Mouse (Mus musculus): ENCODE results near the gene Tmcc1.
A peak's percentile ranks its signal among the peaks of the same experiment; 100 is the strongest.
"Not testable (repeated sequence)": the region's sequence is repeated elsewhere in the genome, so short reads cannot be mapped to it uniquely, and the experiment has no call there.

Gene Tmcc1

DNA sequence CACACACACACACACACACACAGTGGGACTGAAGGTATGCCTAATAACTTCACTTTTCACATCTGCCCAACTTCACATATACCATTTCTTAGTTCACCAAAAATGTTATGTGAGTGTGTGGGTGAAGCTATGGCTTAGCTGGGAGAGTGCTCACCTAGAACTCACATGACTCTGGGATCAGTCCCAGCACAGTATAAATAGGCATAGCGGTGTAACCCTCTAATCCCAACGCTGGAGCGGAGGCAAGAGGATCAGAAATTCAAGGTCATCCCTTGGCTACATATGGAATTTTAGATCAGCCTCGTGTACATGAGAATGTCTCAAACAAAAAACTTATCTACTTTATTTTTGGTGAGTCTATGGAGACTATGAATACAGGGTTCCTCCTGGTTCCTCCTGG is 119.7 kb downstream of the Tmcc1 start:
- DNase-seq = no peak

DNA sequence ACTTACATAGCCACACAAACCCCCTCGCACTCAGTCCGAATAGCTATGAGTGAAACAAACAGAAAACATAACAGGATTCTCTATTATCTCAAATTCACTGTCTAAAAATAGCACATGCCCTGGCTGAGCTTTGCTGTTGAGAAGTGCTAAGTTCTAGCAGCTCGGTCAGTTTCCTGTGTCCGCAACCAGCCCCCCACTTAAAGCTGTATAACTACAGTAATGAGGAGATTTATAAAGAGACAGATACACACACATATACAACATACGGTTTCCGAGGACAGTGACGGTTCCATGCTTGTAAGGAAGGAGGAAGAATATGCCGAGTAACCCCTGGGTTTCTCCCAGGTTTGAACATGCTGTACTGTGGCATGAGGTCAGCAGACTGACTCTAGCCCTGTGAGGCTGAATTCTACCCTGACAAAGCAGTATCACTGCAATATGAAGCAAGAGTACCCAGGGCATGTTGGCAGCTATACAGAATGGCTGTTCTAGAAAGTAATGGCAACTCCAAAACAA is 120.5 kb downstream of the Tmcc1 start:
- DNase-seq = peak in 1 of 2 experiments; percentile 23

DNA sequence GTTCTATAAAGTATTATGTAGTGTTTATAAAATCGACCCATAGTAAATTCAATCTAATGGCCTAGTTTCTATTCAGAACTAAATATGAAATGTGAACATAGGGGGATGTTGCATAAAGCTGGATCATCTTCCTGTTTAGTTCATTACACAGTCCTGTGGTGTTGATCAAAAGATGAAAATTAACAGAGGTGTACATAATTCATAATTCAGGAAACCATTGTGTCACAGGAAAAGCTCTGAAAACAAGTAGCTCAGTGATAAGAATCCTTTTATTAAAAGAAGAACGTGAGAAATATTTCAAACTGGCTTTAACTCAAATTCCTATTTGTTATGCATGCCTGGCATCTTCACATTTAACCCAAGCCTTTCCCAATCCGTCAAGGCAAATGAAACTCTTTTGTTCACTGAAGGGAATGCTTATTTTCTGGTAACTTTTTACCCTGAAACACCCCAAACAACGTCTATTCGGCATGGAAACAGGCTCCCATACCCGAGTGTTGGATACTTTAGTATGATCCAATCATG is 121.0 kb downstream of the Tmcc1 start:
- DNase-seq = no peak

DNA sequence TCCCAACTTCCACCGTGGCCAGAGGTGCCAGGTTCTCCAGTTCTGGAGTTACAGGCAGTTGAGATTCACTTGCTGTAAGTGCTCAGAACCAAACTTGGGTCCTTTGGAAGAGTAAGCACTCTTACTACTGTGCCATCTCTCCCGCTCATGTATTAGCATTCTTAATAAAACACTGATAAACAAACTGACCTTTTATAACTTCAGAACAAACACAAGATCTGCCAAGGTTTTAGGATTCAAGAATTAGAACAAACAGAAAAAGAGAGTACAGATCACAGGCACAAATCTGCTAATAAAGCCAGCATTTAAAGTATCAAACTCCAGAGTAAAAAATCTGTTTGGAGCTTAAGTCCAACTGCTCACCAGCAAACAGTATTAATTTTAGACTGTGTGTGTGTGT is 121.5 kb downstream of the Tmcc1 start:
- no peak for DNase-seq

DNA sequence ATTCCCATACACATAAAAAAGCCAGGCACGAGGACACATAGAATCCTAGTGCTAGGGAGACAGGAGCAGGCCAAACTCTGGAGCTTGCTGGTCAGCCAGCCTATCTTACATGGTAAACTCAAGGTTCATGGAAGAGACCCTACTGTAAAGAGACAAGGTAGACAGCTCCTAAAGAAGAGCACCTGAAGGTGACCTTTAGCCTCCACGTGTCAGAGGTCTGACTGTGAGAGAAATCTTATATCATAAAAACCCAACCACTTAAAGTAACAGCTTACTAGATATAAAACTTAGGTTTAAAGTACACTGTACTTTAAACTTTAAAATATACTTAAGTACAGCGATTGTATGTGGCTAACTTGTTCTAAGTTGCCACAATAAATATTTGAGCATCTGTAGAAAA is 122.7 kb downstream of the Tmcc1 start:
- no peak for DNase-seq

DNA sequence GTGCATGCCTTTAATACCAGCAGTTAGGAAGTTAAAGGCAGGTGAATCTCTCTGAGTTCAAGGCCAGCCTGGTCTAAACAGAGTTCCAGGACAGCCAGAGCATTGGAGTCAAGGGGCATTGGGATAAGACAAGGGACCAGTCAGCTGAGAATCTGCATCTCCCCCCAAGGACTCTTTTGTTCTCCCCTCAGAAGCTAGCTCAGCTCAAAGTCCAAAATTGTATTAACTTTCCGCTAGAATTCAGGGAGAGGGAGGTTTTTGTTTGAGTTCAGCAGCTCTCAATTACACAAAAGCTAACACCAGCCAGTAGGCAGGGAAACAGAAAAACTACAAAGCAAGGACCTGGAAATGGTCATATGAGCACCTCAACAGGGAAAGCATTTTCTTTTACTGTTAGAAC is 129.8 kb downstream of the Tmcc1 start:
- no peak for DNase-seq

DNA sequence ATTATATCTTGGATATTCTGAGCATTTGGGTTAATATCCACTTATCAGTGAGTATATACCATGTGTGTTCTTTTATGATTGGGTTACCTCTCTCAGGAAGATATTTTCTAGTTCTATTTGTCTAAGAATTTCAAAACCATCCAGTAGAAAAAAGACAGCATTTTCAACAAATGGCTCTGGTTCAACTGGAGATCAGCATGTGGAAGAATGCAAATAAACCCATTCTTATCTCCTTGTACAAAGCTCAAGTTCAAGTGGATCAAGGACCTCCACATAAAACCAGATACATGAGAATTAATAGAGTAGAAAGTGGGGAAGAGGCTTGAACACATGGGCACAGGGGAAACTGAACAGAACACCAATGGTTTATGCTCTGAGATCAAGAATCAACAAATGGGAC is 133.7 kb downstream of the Tmcc1 start:
- DNase-seq = not testable (repeated sequence)

DNA sequence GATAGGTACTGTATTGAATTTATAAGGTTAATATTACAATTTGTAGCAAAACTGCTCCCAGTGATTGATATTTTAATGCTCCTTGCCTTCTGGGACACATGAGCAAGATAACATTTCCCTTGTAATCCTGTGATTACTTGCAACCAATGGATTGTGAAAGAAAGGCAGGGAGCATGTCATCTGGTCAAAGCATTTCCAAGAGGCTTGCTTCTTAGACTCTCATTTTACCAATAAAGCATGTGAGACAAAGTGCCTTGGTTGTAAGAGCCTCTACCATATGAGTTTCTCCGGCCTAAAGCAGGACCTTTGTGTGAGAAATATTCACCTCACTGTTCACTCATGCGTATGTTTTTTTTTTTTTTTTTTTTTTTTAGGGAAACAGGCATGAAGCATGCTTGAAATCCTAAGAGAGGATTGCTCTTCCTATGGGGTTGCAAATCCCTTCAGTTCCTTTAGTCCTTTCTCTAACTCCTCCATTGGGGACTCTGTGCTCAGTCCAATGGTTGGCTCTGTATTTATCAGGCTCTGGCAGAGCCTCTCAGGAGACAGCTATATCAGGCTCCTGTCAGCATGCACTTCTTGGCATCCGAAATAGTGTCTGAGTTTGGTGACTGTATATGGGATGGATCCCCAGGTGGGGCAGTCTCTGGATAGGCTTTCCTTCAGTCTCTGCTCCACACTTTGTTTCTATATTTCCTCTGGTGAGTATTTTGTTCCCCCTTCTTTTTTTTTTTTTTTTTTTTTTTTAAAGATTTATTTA is 134.6 kb downstream of the Tmcc1 start:
- DNase-seq = no peak

DNA sequence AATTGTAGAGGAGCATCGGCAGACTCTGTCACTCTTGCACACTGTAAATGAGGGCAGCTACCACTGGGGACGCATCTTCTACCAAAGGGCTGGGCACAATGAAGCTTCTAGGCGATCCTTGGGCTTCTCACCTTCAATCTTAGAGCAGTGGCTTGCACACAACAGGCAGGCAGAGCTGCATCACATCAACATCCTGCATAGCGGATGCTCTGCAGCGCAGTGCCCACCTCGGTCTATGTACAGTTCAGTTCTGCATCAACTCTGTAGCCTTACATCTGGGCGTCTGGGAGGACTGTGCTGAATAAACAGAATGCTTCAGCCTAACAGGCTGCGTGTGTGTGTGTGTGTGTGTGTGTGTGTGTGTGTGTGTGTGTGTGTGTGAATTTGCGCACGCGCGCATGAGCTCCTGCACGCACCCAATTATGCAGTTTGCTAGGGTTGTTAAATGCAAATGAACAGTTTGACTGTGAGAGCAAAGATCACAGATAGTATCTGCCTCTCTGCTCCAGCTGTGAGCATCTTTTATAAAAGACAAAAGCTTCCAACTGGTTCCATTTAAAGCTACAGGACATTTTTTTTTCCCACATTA is 136.5 kb downstream of the Tmcc1 start:
- peak; percentile 65 to 78 for DNase-seq

DNA sequence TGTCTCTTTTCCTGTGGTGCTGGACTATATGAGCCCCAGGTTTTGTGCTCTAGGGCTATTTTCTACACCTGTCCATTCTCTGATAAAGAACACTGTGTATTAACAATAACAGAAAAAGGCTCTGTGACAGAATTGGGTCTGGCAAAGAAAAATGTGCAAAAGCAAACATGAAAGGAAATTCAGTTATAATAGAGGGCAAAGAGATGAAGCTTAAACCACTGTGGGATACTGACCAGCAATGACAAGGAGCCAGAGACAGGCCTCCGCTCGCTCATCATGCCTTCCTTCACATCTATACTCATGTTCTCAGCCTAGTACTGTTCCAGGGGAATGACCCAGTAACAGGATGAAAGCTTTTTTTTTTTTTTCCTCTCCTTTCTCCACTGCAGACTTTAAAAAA is 137.5 kb downstream of the Tmcc1 start:
- DNase-seq = peak in 1 of 2 experiments; percentile 46

DNA sequence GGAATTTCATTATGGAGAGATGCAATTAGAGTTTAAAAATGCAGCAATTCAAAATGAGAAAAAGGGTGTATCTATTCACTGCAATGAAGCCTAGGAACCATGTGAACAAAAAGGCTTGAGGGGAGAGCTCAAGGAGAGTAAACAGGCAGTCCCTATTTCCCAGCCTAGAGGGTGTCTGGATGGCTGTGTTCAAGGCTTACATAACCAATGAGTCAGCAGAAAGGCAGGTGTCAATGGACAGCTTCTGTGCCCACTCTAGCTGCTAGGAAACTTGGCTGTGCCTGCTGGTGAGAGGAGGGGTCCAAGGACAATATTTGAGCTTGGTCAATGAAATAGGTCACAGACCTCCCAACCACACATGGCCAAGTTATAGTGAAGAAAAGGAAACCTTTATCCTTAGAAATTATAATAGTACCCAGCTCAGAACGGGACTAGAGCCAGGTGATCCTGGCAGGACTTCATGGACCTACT is 138.2 kb downstream of the Tmcc1 start:
- peak; percentile 67 to 79 for DNase-seq

DNA sequence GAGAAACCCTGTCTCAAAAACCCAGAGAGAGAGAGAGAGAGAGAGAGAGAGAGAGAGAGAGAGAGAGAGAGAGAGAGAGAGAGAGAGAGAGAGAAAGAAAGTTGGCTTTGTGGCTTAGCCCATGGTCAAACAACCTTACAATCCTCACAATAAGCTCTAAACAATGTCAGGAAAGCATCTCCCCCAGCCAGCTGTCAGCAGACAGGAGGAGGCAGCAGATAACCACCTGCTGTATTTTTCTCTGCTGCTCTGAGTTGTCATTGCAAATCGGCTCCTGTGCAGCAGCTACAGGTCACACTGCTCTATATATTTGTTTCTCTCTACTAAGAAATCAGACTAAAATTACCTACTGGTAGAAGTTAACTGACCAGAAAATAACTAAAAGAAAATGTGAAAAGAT is 145.4 kb downstream of the Tmcc1 start:
- no peak for DNase-seq

DNA sequence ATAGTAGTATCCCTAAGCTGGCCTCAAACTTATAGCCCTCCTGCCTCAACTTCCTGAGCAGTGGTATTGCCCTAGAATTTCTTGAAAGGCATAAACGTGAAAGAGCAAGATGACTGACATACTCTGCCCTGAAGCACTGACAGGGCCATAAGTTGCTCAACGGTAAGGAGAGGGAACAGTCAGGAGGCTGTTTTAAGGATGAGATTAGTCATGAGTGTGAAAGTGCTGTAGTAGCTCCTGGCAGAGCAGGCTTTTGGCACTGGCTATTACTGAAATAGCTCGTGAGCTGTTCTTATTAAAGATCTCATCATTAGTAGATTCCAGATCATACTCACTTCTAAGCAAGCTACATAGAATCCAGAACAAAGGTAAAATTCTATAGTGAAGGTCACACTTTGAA is 145.9 kb downstream of the Tmcc1 start:
- DNase-seq = no peak

DNA sequence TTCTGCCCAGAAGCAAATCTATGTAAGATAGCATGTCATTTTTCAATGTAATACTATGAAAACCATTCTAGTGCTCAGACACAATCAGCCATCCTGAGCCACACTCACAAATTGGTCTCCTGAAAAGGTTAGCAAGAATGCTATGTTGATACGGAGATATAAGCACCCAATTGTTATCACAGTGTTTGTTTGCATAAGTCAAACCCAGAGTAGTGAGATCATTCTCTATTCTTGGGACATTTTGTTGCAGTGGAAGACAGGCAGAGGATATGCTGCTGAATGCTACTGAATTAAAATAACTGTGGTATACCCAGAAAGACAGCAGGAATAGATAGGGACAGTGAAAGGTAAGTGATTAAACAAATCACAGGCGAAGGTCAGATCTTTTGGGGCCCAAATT is 149.2 kb downstream of the Tmcc1 start:
- no peak for DNase-seq

DNA sequence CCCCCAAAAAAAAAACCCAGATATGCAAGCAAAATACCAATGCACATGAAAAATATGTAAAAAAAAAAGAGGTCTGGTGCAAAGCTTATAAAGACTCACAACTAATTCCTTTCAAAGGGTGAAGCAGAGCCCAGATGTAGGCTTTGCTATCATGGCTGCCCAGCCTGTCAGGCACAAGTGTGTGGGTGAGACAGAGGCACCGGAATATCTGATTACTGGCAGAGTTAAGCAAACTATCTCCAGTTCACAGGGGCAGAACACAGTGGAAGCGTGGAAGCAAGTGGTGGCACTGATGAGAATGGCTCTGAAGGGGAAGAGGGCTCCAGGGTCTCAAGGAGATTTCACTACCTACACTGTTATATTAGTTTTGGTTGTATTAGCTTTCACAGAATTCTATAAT is 155.1 kb downstream of the Tmcc1 start:
- DNase-seq = no peak

DNA sequence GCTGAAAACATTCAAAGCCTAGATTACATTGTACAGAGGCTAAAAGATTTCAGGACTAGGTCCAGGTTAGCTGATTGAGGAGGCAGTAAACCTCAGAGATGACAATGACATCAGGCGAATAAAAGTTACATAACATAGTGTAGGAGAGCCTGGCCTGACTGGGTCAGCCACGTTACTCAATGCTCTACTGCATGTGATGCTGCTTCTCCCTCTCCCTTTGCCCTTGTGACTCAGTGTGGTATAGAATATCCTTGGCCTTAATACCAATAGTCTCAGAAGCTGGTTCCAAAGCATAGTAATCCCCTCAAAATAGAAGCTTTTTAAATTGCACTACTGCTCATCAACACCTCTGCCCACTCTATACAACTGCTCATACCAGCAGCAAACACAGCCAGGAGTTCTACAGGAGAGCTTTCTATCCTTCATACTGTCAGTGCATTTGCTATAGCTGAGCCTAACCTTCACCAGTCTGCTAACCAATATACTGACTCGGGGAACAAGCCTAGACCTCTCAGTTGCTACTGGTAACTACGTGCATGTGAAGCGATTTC is 155.9 kb downstream of the Tmcc1 start:
- no peak for DNase-seq

DNA sequence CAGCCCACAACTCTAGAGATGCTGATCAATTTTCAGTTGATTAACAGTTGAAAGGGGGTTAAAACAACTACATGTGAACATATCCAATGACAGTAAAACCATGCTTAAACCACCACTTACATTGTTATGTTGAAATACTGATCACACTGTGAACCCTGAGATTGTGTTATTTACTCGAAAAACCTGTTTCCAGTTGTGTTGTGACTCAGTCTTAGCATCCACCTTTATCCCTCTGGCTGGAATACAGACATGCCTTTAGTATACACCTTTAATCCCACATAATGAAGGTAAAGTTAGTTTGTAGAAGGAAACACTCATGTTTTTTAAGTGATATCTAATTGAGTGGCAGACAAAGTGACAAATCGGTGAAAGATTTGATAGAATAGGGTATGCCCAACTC is 156.7 kb downstream of the Tmcc1 start:
- no peak for DNase-seq

DNA sequence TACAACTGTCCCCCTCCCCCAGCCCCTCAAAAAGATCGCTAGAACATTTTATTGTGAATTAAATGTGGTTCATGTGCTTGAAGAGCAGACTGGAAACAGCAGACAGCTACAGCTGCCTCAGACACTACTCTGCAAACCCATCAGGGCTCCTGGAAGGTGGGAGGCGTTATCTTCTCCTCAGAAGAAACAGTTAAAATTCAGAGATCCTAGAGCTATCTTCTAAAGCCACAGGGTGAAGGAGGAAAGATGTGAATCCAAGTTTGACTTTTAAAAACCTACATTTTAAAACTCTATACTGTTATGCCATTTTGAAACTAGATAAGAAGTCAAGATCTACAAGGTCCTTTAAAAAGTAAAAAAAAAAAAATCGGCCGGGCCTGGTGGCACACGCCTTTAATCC is 162.2 kb downstream of the Tmcc1 start:
- DNase-seq = no peak

DNA sequence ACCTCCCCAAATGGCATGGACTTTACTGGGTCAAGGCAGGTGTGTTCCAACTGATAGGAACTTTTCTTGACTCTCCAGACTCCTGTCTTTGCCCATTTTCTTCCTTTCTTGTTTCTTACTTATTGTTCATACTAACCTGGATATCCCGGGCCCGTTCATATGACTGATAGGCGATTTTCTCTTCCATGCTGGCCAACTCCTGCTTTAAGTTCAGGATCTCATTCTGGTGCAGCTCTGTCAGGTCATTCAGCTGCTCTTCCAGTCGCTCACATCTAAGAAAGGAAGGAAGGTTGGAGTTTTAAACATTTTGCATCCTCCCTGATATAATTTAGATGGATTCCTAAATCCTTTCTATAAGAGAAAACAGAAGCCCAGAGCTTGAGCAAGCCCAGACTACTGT is 168.6 kb downstream of the Tmcc1 start:
- no peak for DNase-seq

DNA sequence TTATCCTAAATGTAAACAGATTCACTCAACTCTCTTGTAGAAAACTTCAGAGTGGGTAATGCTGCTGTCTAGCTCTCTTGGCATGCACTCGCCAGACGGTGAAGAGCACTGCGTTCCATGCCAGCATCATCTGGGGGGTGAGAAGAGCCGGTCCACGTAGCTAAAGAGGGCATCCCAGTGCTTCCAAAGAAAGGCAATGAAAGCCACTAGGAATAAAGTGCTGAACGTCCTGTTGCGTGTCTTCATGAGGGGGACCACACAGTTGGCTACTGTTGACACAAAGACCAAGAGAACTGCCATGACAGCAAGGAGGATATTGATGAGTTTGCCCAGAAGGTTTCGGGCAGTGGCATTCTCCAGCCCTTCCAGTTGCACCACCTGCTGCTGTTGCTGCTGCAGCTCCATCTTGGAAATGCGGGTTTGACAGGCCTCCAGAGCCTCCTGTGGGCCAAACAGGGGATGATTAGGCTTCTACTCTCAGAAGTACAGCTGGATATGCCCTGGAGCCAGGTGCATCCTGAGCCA is 171.3 kb downstream of the Tmcc1 start:
- no peak for DNase-seq

DNA sequence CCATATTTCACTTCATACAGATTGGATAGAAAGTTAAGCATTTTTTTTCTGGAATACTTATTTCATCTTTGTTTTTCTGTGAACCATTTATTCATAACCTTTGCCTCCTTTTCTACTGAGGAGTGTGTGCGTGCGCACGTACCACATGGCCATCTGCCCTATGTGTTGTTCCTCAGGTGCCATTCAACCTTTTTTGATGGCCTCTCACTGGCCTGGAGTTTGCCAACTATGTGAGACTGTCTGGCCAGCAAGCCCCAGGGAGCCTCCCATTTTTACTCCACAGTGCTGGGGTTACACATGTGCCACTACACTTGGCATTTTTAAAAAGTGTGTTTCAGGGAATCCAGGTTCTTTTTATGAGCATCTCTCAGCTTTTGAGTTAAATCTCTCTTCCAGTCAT is 177.4 kb downstream of the Tmcc1 start:
- no peak for DNase-seq

DNA sequence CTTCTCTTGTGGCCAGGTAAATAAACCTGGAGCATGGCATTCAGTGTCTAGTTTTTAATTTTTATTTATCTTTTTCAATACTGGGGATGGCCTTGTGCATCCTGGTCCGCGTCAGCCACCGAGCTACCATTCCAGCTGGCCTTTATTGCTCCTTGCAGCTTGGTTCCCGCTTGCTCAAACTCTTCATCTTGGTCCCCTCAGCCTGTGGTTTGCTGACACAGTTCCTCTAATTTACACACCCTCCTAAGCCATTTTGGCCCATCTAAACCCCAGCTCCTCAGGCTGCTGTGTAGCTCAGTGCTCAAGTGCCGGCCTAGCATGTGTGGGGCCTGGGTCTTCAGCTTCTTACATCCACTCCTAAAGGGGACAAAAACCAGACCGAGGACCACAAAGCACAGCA is 179.2 kb downstream of the Tmcc1 start:
- no peak for DNase-seq

DNA sequence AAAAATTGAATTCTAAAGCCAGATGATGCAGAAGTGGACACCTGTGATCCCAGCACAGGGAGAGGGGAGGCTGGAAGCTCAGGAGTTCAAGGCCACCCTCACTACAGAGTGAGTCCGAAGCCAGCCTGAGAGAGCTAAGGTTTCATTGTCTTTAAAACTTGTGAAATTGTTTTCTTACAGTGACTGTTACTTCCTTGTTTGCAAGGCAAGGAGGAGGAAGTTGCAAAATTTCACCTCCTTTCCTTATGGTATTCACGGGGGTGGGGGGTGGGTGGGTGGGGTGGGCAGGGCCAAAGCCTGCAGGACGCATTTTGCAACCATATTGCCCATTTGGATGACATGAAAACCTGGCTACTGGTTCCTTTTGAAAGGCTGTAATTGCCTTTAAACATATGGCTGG is 179.6 kb downstream of the Tmcc1 start:
- DNase-seq = no peak

DNA sequence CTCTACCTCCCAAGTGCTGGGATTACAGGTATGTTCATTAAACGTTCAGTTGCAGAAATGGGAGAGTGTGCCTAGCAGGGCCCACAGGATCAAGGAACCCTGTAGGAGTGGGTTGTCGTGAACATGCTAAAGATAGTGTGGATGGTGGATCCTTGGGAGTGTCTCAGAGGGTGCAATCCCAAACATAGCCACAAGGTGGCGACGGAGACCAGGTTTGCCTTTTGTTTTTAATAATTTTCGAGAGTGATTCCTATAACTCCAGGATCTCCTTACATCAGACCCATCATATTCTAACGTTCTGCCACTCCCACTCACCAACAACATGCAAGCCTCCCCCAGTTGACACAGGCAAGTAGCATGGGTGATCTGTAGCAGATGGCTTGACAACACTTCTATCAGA is 182.7 kb downstream of the Tmcc1 start:
- peak; percentile 87 to 96 for DNase-seq

Measured in cerebellum, postnatal 36 days (tissue).